Mouse (Mus musculus): ENCODE measurements around the gene Borcs7.
A peak's percentile ranks its signal among the peaks of the same experiment; 100 is the strongest.

The Borcs7 gene

DNA sequence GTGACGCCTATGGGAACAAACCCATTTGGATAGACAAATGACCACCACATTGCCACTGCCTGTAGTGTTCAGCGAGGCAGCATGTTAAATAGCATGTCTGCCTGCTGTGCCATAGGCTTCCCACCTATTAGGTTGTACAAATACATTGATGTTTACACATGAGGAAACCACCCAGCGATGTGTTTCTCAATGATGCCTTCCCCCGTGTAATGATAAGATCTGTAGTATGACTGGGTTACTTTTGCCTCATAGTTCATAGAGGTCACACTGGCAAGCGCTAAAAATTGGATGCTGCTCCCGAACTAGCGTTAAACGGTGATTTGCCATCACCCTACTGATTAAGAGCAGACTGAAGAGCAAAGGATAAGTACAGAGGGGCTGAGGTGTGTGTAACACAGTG is 27.5 kb upstream of the Borcs7 start:
- no peak for DNase-seq (ENCODE audit: extremely low read depth, low read depth, low spot score)

DNA sequence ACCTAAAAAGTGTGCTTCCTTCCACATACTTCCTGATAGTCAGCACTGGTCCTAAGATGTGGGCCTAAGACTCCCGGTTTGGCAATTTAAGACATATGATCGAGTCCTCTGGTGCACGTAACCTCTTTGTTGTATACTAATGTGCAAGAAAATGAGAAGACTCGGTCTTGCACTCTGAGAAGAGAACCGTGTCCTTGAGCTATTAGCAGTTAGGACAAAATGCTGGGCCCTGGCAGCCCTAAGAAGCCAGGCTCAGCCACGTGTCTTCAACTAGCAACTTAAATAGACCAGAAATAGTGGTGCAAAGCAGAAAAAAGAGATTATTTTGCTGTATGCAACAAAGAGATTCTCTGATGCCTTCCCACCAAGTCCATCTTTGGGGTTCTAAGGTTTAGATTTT is 26.9 kb upstream of the Borcs7 start:
- no peak for DNase-seq (ENCODE audit: extremely low read depth, low read depth, low spot score)

DNA sequence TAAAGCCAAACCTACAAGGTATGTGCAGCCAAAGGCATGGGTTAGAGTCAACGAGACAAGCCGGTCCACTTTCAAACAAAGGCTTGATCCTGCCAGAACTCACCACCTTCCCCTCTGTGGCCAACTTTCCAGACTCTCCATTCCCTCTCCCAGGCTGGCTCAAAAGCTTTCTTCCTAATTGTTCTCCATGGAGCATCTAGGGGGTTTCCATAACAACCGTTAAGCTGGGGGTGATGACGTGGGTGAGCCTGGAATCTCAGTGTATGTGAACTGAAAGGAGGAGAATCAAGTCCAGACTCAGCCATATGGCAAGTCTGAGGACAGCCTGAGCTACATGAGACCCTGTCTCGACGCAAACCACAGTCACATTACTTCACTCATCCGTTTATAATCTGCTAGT is 24.2 kb upstream of the Borcs7 start:
- DNase-seq (ENCODE audit: extremely low read depth, low read depth, low spot score) = no peak

DNA sequence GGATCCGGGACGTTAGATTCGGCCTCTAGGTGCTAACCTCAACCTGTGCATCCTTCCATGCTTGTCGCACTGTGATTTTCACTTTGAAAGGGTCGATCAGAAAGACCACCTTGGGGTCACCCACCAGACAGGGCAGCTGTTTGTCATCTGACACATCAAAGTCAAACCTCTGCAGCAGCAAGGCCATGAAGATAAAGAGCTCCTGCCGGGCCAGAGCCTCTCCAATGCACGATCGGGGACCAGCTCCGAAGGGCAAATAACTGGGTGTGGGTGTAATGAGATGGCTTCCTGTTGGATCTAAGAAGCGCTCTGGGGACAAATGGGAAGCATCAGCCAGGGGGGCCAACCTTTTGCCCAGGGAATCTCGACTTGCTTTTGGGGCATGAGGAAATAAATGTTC is 22.4 kb upstream of the Borcs7 start:
- DNase-seq (ENCODE audit: extremely low read depth, low read depth, low spot score) = no peak

DNA sequence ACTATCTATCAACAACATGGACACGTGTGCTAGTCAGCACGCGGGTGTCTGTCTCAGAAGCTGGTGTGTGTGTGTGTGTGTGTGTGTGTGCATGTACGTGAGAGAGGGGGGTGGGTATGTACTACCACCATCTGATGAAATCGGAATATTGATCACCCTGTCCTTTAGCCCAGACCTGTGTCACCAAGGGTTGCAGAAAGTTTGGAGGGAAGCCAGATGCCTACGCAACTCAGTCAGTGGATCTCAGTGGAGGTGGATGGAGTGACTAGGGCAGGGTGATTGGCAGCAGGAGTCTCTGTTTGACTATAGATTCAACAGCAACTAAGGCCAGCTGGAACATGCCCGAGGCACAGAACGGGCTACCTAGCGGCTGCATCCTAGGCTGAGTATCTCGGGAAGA is 21.4 kb upstream of the Borcs7 start:
- DNase-seq (ENCODE audit: extremely low read depth, low read depth, low spot score) = no peak

DNA sequence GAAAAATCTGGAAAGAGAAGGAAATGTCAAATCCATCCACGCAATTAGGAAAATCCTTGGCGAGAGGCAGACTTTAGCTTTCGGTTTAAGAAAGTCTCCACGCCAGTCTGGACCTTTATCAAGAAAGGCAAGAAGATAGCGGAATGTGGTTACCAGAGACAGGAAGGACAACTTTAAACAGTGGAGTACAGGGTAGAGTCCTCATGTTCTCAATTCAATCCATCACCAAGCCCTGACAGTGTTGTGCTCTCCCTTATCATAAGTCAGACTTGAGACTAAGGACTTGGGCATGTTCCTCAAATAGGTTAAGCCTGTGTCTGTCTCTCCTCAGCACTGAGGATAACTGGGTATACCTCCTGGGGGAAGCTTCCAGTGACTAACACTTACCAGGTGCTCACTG is 19.9 kb upstream of the Borcs7 start:
- no peak for DNase-seq (ENCODE audit: extremely low read depth, low read depth, low spot score)

DNA sequence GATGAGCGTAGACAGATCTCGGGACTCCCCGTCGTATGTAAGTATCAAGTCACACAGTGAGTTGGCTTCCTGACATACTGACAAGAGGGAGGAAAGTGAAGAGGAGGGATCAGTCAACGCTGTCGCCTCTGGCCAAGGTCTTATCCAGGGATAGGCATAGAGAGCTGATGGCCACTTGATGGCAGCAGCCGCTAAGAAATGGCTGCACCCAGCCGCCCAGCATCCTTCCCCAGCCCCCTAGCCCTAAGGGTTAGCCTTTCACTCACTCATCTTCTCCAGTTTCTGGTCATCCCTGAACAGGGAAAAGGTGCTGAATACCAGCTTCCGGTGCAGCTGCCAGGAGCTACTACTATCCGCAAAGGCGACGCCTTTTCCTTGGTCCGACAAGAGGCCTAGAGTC is 19.0 kb upstream of the Borcs7 start:
- DNase-seq (ENCODE audit: extremely low read depth, low read depth, low spot score) = no peak

DNA sequence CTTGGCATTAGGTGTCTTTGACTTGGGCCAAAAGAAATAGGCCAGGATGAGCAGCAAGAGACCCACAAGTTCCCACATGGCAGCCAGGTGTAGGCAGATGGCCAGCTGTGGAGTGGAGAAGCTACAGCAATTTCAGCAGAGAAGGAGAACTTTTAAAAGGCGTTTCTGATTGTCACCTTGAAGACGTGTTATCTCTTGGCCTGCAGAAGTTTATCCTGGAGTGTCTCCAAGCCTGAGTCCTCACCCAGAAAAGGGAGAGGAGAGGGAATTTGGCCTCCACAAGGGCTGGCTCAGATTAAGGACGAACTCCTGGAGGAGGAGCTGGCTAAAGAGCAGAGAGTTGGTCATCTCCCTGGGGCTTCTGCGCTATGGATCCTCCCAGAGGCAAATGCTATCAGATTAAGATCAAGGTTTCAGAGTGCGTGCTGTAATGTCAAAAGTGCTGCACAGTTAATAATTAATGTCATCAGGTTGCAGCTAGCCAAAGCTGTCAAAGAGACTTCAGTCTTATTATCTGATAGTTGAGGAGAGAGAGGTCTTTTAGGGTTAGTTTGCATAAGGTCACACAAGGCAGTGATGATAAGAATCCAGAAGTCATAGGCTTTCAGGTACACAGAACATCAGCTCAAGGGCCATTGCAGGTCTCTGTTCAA is 16.8 kb upstream of the Borcs7 start, which contains the start of gene Cyp17a1:
TSS of gene Cyp17a1 (minus strand) at position 407 of the 653 bp plus-strand sequence.
- no peak for DNase-seq (ENCODE audit: extremely low read depth, low read depth, low spot score)

DNA sequence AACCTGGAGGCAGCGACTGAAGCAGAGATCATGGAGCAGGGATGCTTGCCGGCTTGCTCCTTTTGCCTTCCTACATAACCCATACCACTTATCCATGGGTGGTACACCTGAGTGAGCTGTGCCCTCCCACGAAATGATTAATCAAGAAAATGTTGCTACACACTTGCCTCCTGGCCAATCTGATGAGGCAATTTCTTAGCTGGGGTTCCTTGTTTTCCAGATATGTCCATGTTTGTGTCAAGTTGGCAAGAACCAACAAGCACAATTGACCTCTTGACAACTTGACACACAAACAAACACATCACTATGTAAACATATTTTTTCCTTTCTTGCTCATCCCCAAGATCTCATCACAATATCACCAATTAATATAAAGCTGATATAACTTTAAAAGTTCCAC is 14.1 kb upstream of the Borcs7 start:
- no peak for DNase-seq (ENCODE audit: extremely low read depth, low read depth, low spot score)

DNA sequence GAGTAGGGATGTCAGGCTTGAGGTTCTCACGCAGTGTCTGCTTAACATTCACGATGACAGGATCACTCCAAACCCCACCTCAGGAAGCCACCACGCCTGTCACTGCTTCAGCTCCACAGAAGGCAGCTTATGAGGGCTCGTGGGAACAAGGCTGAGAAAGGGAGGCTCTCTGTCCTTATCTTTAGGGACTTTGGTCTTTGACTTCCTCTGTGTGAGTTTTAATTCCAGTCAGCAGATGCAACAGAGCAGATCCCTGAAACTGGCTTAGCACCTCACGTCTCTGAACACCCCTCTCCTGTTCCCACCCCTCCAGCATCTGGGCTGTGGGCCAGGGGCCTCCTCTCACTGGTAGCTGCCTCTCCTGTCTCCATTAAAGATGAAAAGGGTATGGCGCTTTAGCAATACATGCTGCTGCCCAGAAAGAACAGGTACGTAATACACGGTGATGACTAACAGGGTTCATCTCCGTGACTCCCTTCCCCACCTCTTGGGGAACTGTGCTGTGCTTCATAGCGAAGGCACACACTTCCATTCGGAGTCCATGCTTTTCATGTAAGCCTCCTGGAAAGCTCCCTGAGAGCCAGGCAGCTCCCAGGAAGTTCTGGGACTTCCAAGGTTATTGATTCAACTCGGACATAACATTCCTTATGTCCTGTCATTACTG is 9.9 kb upstream of the Borcs7 start:
- no peak for DNase-seq (ENCODE audit: extremely low read depth, low read depth, low spot score)

DNA sequence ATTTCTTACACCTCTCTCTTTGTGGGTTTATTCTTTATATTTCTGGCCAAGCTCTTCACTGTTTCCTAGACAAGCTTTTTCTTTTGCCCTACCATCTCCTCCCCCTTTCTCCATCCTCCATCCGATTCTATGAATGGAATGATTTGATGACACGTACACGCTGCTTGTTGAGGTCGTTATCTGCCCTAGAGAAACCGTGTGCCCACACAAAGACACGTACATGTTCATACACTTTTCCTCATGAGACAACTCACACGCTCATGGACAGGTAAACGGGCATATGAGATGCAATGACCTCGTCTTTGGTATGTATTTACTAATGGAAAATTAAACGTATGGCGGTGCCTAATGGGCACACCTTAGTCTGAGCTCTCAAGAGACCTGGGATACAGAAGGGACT is 681 bp downstream of the Borcs7 start:
- no peak for DNase-seq (ENCODE audit: extremely low read depth, low read depth, low spot score)

DNA sequence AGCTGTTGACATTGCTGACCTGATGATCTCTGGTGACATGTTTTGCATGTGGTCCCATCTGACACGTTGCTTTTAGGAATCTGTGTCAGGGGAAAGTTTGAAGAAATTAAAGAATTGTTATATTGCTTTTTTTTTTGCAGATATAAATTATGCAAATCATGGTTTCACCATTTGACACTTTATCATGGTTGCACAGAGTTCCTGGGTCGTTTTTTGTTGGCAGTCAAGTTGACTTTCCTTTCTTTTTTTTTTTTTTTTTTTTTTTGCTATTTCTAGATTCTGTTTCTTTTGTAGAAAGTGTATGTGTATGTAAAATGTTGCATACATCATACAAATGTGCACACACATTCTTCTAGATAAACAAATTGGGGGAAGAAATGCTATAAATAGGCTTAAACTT is 1.4 kb downstream of the Borcs7 start:
- DNase-seq (ENCODE audit: extremely low read depth, low read depth, low spot score) = no peak

DNA sequence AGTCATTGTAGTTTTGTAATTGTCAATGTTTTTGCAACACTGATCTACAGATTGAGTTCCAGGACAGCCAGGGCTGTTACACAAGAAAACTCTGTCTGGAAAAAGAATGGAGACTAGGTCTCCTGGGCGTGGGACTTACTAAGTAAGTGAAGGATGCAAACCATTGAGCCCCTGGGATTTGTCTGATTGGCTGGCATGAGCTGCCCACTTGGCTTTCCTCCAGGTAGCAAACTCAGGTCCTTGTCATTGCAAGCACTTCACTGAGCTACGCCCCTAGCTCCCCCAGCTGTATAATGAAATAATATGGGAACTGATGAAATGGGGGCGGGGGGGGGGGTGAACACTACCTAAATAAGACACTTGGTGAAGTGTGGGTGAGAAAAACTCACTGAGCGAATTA is 3.4 kb downstream of the Borcs7 start:
- DNase-seq (ENCODE audit: extremely low read depth, low read depth, low spot score) = no peak

DNA sequence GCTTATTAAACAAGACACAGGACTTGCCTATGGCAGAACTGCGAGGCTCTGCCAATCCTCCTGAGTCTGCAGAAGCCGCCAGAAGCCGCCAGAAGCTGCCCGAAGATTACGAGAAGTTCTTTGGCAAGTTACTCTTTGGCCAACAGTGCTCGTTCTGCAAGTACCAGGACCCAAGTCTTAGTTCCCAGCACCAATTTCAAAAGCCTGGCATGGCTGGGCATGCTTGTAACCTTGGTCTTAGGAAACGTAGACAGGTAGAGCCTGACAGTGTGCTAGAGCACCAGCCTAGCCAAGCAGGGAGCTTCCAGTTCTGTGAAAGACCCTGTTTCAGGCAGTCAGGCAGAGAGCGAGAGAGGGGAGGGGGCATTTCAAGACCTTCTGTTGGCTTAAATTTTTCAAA is 6.8 kb downstream of the Borcs7 start:
- DNase-seq (ENCODE audit: extremely low read depth, low read depth, low spot score) = peak; percentile 99

DNA sequence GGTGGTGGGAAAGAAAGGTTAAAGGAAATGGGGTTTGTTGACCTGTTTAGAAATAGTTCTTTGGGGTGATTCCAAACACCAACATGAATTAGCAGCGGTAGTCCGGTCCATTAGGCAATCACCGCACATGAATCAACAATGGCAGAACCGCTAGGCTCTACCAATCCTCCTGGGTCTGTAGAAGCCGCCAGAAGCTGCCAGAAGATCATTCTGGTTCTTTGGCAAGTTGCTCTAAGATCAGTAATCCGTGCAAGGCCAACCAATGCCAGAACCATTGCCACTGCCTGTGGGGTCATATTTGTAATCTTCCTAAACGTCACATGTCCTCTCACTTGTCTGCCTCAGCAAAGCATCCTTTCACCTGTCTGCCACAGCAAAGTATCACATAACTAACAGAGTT is 7.2 kb downstream of the Borcs7 start:
- peak; percentile 97 for DNase-seq (ENCODE audit: extremely low read depth, low read depth, low spot score)

DNA sequence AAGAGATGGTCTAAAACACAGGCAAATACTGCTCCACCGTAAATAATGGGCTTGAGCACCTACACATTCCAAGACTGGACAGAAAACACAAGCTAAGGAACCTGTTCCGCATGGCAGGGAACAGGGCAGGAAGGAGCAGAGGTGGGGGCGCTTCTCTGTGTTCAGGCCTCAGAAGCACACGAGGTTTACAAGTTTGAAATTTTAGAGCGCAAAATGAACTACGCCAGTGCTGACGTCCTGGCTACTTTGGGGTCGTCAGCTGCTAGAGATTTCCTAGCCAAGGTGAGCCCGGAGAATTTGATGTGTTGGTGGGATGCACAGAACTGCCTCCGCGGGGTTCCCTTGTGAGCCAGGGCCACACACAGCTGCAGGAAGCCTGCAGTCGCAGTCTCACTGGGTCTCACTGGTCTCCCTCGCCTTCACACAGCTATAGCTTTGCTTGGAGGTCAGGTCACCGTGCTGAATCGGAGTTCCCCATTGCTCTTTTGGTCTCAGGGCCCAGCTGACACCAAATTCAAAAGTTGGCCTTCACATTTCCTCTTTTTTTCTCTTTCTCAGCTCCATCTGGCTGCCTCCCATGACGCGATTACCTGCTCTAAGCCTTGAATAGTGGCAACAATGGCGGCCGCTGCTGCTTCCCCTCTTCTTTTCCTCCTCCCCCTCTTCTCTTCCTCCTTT is 8.3 kb downstream of the Borcs7 start:
- no peak for DNase-seq (ENCODE audit: extremely low read depth, low read depth, low spot score)

DNA sequence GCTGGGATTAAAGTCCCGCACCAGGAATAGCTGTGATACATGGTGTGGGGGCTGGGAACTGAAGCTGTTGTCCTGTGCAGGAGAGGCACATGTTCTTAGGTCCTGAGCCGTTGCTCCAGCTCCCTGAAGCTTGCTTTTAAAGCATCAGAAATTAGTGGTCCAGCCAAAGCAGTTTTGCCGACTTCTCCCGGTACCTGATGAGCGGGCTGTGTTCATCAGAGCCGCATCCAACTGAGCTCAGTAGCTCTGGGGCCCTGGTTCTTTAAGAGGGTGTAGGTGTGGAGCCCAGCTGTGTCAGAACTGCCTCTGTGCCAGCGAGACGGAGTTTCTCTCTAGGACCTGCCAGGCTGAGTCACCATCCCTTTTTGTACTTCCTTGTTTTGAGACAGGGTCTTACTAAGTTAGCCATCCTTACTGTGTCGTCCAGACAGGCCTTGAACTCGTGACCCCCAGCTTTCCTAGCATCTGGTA is 9.3 kb downstream of the Borcs7 start:
- no peak for DNase-seq (ENCODE audit: extremely low read depth, low read depth, low spot score)

DNA sequence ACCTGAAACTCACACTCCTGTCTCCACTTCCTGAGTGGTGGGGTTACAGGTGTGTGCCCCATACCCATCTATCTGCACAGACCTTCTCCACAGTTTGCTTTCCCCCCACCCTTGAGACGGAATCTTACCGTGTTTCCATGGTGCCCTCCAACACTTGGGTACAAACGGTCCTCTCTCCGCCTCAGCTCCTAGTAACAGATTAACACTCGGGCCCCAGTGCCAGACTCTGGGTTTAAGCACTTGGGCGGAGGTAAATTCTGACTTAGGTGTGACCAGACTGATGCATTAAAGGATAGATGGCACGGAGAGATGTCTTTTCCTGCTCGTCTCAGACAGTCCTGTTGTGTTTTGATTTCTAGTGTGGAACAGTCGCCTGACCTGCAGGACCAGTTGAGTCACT is 11.4 kb downstream of the Borcs7 start:
- DNase-seq (ENCODE audit: extremely low read depth, low read depth, low spot score) = no peak

DNA sequence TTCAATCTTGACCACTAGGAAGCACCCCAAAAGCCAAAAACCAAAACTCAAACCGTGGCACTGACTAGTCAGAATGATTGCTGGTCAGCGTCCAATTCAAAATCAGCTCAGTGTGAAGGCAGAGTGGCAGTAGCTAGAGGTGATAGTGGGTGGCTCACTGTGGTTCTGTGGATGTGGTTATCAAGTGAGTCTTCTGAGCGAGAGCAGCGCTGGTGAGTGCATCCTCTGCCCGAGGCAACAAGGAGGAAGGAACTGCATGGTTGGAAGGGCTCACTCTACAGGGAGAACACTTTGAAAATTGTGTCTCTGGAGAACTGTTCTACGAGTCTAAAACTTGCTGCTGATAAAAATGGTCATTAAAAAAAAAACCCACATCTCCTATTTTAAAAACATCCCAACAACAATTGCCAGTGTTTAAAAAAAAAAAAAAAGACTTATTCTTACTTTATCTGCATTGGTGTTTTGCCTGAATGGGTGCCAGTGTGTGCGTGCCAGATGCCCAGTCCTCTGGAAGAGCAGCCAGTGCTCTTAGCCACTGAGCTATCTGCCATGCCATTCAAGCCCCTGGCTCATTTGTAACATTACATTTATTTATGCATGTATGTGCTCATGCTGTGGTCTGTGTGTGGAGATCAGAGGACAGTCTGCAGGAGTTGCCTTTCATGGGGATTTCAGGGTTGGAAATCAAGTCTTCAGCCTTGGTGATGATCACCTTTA is 16.2 kb downstream of the Borcs7 start:
- no peak for DNase-seq (ENCODE audit: extremely low read depth, low read depth, low spot score)

DNA sequence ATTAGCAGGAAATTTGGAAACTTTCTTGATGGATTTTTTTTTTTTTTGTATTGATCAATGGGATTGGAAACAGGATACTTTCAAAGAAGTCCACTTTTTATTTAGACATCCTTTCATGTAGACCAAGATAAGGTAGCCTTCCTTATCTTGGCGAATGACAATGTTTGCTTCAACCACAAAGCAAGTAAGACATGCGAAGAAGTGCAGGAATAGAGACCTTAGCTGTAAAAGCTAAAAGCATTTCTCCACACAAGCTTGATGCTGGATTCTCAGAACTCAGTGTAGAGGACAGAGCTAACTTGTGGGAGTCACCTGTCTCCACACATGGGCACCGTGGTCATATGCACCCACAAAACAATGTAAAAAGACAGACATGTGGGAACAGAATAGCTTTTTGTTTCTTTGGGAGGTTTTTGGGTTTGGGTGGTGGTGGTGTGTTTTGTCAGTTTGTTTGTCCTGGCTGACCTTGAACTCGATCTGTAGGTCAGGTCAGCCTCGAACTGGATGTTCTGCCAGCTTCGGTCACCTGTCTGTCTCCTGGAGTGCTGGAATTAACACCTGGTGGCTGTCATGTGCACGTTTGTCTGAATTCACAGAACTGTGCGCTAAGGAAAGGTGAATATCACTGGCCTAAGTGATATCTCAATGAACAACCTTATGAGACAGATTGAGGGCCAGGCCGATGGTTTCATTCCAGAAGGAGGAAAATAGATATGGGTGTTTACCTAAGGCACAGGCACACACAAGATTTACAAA is 17.0 kb downstream of the Borcs7 start:
- DNase-seq (ENCODE audit: extremely low read depth, low read depth, low spot score) = no peak

Data from fat pad, adult 2 months (tissue).